Mouse (Mus musculus) midbrain, embryonic 11.5 days (tissue): ENCODE measurements around the gene Cma2. TPM values are rescaled to one million over a fixed set of nuclear protein-coding genes. Genes with fewer than 3 reads are reported as not detected.

Source experiments
- ATAC-seq: fragments of 200-750 bp; cut with Nextera tagmentation; 2 replicates; pipeline ENCODE4 v1.8.0; 2017; ENCODE audit warnings: moderate TSS enrichment, moderate library complexity; ENCODE audit not compliant: low FRiP score
- DNase-seq: peaks from one replicate; pipeline ENCODE4 v3.0.0; 2015; ENCODE audit warnings: low spot score; ENCODE audit errors: missing footprints
- H3K27ac ChIP-seq: fragments of 300-500 bp; sonication (generic); 2 replicates; pipeline ENCODE4 v1.5.1; 2014; ENCODE audit warnings: low read depth, low read length
- H3K27me3 ChIP-seq: fragments of 300-500 bp; sonication (generic); 2 replicates; pipeline ENCODE4 v1.6.1; 2014; ENCODE audit warnings: mild to moderate bottlenecking, low read length, moderate library complexity, mixed read lengths; ENCODE audit not compliant: control insufficient read depth, insufficient read depth
- H3K36me3 ChIP-seq: fragments of 300-500 bp; sonication (generic); 2 replicates; pipeline ENCODE4 v1.6.1; 2014; ENCODE audit warnings: mild to moderate bottlenecking, low read length, moderate library complexity, mixed read lengths; ENCODE audit not compliant: control insufficient read depth, insufficient read depth
- H3K4me1 ChIP-seq: fragments of 300-500 bp; sonication (generic); 2 replicates; pipeline ENCODE4 v1.6.1; 2014; ENCODE audit warnings: low read length; ENCODE audit not compliant: control insufficient read depth, insufficient read depth
- H3K4me2 ChIP-seq: fragments of 300-500 bp; sonication (generic); 2 replicates; pipeline ENCODE4 v1.6.1; 2014; ENCODE audit warnings: mild to moderate bottlenecking, moderate library complexity
- H3K4me3 ChIP-seq: fragments of 300-500 bp; sonication (generic); 2 replicates; pipeline ENCODE4 v1.5.1; 2014; ENCODE audit warnings: low read depth, low read length
- H3K9ac ChIP-seq: fragments of 300-500 bp; sonication (generic); 2 replicates; pipeline ENCODE4 v1.6.1; 2014; ENCODE audit warnings: low read length
- H3K9me3 ChIP-seq: fragments of 300-500 bp; sonication (generic); 2 replicates; pipeline ENCODE4 v1.6.1; 2016; ENCODE audit warnings: low read length; ENCODE audit not compliant: control insufficient read depth
- WGBS: fragments of 180-500 bp; shearing (Covaris S2); extraction: QIAGEN DNeasy Blood & Tissue Kit; methylation state at CpG from one replicate; pipeline ENCODE4 v1.1.7; 2014; 5-methylcytosine and 5-hydroxymethylcytosine counted together
- polyA plus RNA-seq: library from polyadenylated mRNA; unstranded; fragments of >200 nt; fragmentation: Nextera tagmentation; extraction: Ambion mirVana; gene quantifications from 2 replicates; pipeline ENCODE4 v1.2.1, GENCODE M21; 2014

The Cma2 gene
- polyA plus RNA-seq = not detected in 2 replicates

- no peak for ATAC-seq
- Histone ChIP-seq H3K4me1 (no peaks in the 10 kb centered on the region), H3K9me3 (no peaks in the 10 kb centered on the region), H3K27me3 (no peaks in the 10 kb centered on the region), H3K4me2 (no peak within 1 kb of the TSS), H3K4me3 (no peak within 1 kb of the TSS), H3K9ac (no peak within 1 kb of the TSS), H3K36me3 (no peaks in the 10 kb centered on the region), H3K27ac (no peak within 1 kb of the TSS)
- DNase-seq = no peak
- 86% methylated on average over 6 of the region's 6 CpGs for WGBS
These were observed at the start of gene Cma2 for GRCm38 (mm10) chr14:55950346-55951030. TSS of gene Cma2 (plus strand) at chr14:55950980.

GRCm38 (mm10) chr14:55905518-55905917 lies 45.3 kb upstream of the Cma2 start:
- WGBS = 47% methylated on average over 1 of the region's 1 CpGs
- Histone ChIP-seq H3K36me3 (no peaks in the 10 kb centered on the region), H3K4me1 (peaks cover 3% of the 10 kb centered on the region; the same call in 1 of the 2 replicates), H3K27ac (no peak overlapping the region), H3K4me2 (no peak overlapping the region), H3K4me3 (no peak overlapping the region), H3K9ac (no peak overlapping the region), H3K27me3 (no peaks in the 10 kb centered on the region; the same call in 1 of the 2 replicates), H3K9me3 (no peaks in the 10 kb centered on the region)
- DNase-seq (no peak), ATAC-seq (no peak)

DNA sequence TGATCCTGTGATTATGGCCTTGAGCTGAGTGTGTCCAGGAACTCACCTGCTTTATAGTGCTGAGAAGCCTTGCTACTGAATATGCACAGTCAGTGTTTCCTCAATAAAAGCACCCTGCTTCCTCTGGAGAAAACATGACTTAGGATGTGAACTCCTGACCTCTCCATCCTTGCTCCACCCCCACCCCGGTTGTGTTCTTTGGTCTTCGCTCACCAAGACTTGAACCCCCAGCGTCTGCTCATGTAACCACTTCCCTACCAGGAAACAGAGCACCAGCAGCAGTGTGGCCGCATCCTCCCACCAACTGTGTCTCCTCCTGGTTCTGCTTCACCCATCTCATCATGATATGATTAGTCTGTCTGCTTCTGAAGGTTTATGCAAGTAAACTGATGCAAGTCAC lies 37.4 kb upstream of the Cma2 start:
- H3K27me3 ChIP-seq = no peaks in the 10 kb centered on the region
- no peak overlapping the region for H3K9ac ChIP-seq
- no peaks in the 10 kb centered on the region for H3K9me3 ChIP-seq
- H3K36me3 ChIP-seq = no peaks in the 10 kb centered on the region
- no peak overlapping the region for H3K4me3 ChIP-seq
- H3K4me1 ChIP-seq = no peaks in the 10 kb centered on the region
- DNase-seq (no peak), ATAC-seq (no peak)
- no peak overlapping the region for H3K4me2 ChIP-seq
- 58% methylated on average over 4 of the region's 4 CpGs for WGBS
- no peak overlapping the region for H3K27ac ChIP-seq

GRCm38 (mm10) chr14:55918240-55919082 lies 32.3 kb upstream of the Cma2 start:
- Histone ChIP-seq H3K36me3 (no peaks in the 10 kb centered on the region), H3K27me3 (no peaks in the 10 kb centered on the region), H3K4me1 (no peaks in the 10 kb centered on the region; the same call in 1 of the 2 replicates), H3K27ac (no peak overlapping the region), H3K9me3 (no peaks in the 10 kb centered on the region), H3K4me2 (peak overlapping the region; percentile 15; the same call in 1 of the 2 replicates), H3K4me3 (no peak overlapping the region), H3K9ac (peak overlapping the region; percentile 38; the same call in 1 of the 2 replicates)
- DNase-seq (peak; percentile 98), ATAC-seq (peak; percentile 70; the same call in 1 of the 2 replicates)
- 43% methylated on average over 14 of the region's 14 CpGs for WGBS

DNA sequence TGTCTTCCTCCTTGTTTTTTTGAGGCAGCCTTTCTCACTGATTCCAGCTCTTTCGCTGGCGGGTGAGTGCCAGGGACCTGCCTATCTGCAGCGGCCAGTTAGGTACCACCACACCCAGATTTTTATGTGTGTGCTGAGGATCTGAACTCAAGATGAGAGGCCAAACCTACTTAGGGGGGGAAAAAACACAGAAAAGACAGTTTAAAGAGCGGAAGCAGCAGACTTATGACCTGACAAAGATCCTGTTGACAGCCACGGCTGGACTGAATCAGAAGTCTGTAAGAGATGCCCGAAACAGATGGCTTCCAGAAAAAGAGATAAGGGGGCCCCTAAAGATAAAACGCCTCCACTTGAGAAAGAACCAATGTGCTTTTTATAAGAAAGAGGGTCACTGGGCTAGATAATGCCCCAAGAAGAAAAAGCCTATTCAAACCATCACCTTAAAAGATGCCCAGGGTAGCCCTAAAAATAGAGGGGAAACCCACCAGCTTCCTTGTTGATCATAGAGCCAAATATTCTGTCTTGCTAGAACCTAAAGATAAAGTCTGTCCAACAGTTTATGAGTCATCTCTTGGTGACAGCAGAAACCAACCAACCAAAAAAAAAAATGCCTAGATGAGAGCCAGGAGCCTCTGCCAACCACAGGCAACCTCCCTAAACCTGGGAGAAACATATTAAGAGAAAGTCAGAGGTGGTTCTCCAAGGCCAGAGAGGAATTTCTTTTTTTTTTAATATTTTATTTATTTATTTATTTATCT lies 28.1 kb upstream of the Cma2 start:
- Histone ChIP-seq H3K4me2 (no peak overlapping the region), H3K9ac (no peak overlapping the region), H3K36me3 (no peaks in the 10 kb centered on the region), H3K4me1 (no peaks in the 10 kb centered on the region; the same call in 1 of the 2 replicates), H3K9me3 (no peaks in the 10 kb centered on the region), H3K4me3 (no peak overlapping the region), H3K27me3 (no peaks in the 10 kb centered on the region), H3K27ac (no peak overlapping the region)
- ATAC-seq (no peak), DNase-seq (no peak)
- 83% methylated on average over 7 of the region's 7 CpGs for WGBS

- Histone ChIP-seq H3K36me3 (no peaks in the 10 kb centered on the region), H3K4me1 (no peaks in the 10 kb centered on the region)
These were observed 23.9 kb upstream of the Cma2 start for GRCm38 (mm10) chr14:55926847-55927246.

GRCm38 (mm10) chr14:55929263-55929997 lies 21.4 kb upstream of the Cma2 start:
- Histone ChIP-seq H3K4me2 (no peak overlapping the region), H3K9ac (no peak overlapping the region), H3K36me3 (no peaks in the 10 kb centered on the region), H3K27ac (no peak overlapping the region), H3K4me3 (no peak overlapping the region), H3K9me3 (no peaks in the 10 kb centered on the region), H3K27me3 (no peaks in the 10 kb centered on the region), H3K4me1 (no peaks in the 10 kb centered on the region)
- 84% methylated on average over 12 of the region's 12 CpGs for WGBS
- ATAC-seq = no peak
- no peak for DNase-seq

More at GRCm38 (mm10) chr14:55926847-55927246, 23.9 kb upstream of the Cma2 start:
- H3K4me3 ChIP-seq = no peak overlapping the region
- H3K27ac ChIP-seq = no peak overlapping the region
- H3K4me2 ChIP-seq = no peak overlapping the region
- no peaks in the 10 kb centered on the region for H3K27me3 ChIP-seq
- WGBS = 85% methylated on average over 4 of the region's 4 CpGs
- DNase-seq (no peak), ATAC-seq (no peak)
- H3K9ac ChIP-seq = no peak overlapping the region
- no peaks in the 10 kb centered on the region for H3K9me3 ChIP-seq

DNA sequence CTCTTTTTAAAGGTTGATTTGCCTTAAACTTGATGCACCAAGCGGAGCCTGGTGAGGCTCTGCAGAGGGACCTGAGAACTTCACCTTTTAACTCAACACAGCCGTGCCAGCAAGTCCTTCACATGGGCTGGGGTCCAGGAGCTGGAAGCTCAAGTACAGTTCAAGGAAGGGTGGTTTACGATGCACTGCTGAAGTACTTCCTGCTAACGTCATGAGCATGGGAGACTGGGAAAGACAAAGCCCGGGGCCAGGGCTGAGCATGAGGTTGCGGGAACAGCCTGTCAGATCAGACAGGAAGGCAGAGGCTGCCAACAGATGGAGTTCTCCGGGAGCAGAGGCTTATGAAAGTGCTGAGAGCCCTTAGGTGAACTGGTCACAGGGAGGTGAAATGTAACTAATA lies 17.2 kb upstream of the Cma2 start:
- no peaks in the 10 kb centered on the region for H3K27me3 ChIP-seq
- no peaks in the 10 kb centered on the region for H3K36me3 ChIP-seq
- DNase-seq (no peak), ATAC-seq (no peak)
- 76% methylated on average over 7 of the region's 7 CpGs for WGBS
- no peak overlapping the region for H3K27ac ChIP-seq
- no peak overlapping the region for H3K9ac ChIP-seq
- H3K4me3 ChIP-seq = no peak overlapping the region
- no peaks in the 10 kb centered on the region for H3K9me3 ChIP-seq
- no peaks in the 10 kb centered on the region for H3K4me1 ChIP-seq
- no peak overlapping the region for H3K4me2 ChIP-seq
